9 mouse cellular contexts compared by ENCODE assay signal in the genomic region with DNA sequence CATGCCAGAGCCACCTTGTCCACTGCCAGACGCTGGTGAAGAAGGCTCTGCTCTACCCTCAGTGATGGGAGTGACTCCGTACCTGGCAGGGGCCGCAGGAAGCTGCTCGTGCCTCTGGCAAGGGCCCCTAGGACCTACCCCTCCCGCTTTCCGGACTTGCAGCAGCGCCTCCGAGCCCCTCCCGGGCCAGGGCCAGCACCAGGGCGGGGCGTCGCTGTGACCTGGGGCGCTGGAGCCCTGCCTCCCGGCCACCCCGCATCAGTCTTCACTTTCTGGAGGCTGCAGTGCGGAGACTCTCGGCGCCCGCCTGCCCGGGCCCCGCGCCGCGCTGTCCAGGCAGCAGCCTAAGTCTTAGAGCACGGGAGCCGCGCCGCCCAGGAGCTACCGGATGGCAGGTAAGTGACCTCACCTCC. TPM values are rescaled to one million over a fixed set of nuclear protein-coding genes. Genes with fewer than 3 reads are reported as not detected.
A peak's percentile ranks its signal among the peaks of the same experiment; 100 is the strongest.
DNase-seq lines count a peak whose midpoint lies in the region; ATAC-seq and TF ChIP-seq lines count a peak whose summit lies in the region.
"Had no signal": no experiment of that assay in that cellular context is flagged by ENCODE, and none has a peak within 500 bp of the region (broad histone marks: within the 10 kb centered on the region; RNA-seq: fewer than 3 reads in every experiment).

No protein-coding gene starts in this region.

- peaks cover 8% of the 10 kb centered on the region for H3K4me1 ChIP-seq in heart, embryonic 10.5 days
- H3K4me1 ChIP-seq in G1E (ENCODE audit: insufficient read depth, low read depth, low read length), result no peaks in the 10 kb centered on the region
- no peaks in the 10 kb centered on the region for H3K4me1 ChIP-seq in hindbrain, embryonic 11.5 days (replicated peaks; ENCODE audit: control insufficient read depth, insufficient read depth, low read length)

- H3K27me3 ChIP-seq in heart, embryonic 10.5 days (ENCODE audit: insufficient read depth, poor library complexity, severe bottlenecking), result peaks cover 65% of the 10 kb centered on the region
- peaks cover 3% of the 10 kb centered on the region; the same call in 1 of the 2 replicates for H3K27me3 ChIP-seq in G1E (ENCODE audit: insufficient read depth, low read length)
- H3K27me3 ChIP-seq in hindbrain, embryonic 11.5 days (ENCODE audit: control insufficient read depth, insufficient read depth, low read length), result peaks cover 10% of the 10 kb centered on the region; the same call in 1 of the 2 replicates

- TF ChIP-seq CTCF in G1E (IDR thresholded peaks at IDR 0.05; ENCODE audit: low read depth, low read length), result no peak

- peak overlapping the region; percentile 55 for H3K4me3 ChIP-seq in heart, embryonic 10.5 days
- H3K4me3 ChIP-seq in G1E (ENCODE audit: low read depth, low read length), result no peak overlapping the region
- no peak overlapping the region for H3K4me3 ChIP-seq in hindbrain, embryonic 11.5 days (ENCODE audit: low read depth, low read length)

- H3K36me3 ChIP-seq in heart, embryonic 10.5 days, result no peaks in the 10 kb centered on the region
- no peaks in the 10 kb centered on the region for H3K36me3 ChIP-seq in G1E (replicated peaks)
- H3K36me3 ChIP-seq in hindbrain, embryonic 11.5 days (ENCODE audit: control insufficient read depth, insufficient read depth, low read length), result no peaks in the 10 kb centered on the region

- WGBS in heart, embryonic 10.5 days, result 1% methylated on average over 29 of the region's 29 CpGs
- WGBS in hindbrain, embryonic 11.5 days, result 3% methylated on average over 29 of the region's 29 CpGs

- H3K9me3 ChIP-seq in heart, embryonic 10.5 days, result no peaks in the 10 kb centered on the region
- H3K9me3 ChIP-seq in G1E (replicated peaks), result no peaks in the 10 kb centered on the region
- H3K9me3 ChIP-seq in hindbrain, embryonic 11.5 days (ENCODE audit: control insufficient read depth, low read length), result no peaks in the 10 kb centered on the region

- H3K4me2 ChIP-seq in hindbrain, embryonic 11.5 days (replicated peaks; ENCODE audit: low read depth, low read length), result peak overlapping the region; percentile 42

- H3K9ac ChIP-seq in hindbrain, embryonic 11.5 days (ENCODE audit: low read depth, low read length), result no peak overlapping the region

- no peak for ATAC-seq in G1E (ENCODE audit: extremely low read depth, insufficient number of reproducible peaks, low FRiP score, poor library complexity, severe bottlenecking)
- no peak for ATAC-seq in hindbrain, embryonic 11.5 days (ENCODE audit: low FRiP score)
- ATAC-seq in megakaryocyte progenitor cell, adult 5-6 weeks (replicated peaks; ENCODE audit: poor library complexity), result 0 out of 2 replicates have a peak, but pooled peaks have one; percentile 20

- DNase-seq in heart, embryonic 10.5 days (ENCODE audit: low spot score), result peak; percentile 70
- DNase-seq in heart, adult 9 months (ENCODE audit: low spot score in 2 of 2), result no peak
- DNase-seq in G1E (ENCODE audit: low spot score) (peak; percentile 53), adipocyte (ENCODE audit: low spot score) (no peak)
- peak; percentile 24 for DNase-seq in hindbrain, embryonic 11.5 days (ENCODE audit: low spot score)
- DNase-seq in frontal cortex, postnatal 10 days (ENCODE audit: low spot score in 2 of 2), result no peak
- DNase-seq in thymus, adult 18-20 months, result no peak
- DNase-seq: thymus, postnatal 14 days had no signal

- peak overlapping the region; percentile 59 for H3K27ac ChIP-seq in heart, embryonic 10.5 days
- no peak overlapping the region for H3K27ac ChIP-seq in hindbrain, embryonic 11.5 days (ENCODE audit: low read depth, low read length)

RNA-seq across cellular contexts. Expression of gene Syt15, which starts 0.4 kb away (rescaled TPM):
- 0.29 and 0.52 TPM in 2 replicates for polyA plus RNA-seq in heart, embryonic 10.5 days (2016; fragmentation: Nextera tagmentation; extraction: Ambion mirVana)
- not detected in 2 replicates for total RNA-seq in G1E (2014; fragmentation: Nextera tagmentation)
- 0.11 TPM in 1 of 2 replicates, not detected in the other for total RNA-seq in G1E (2017)
- not detected in 2 replicates for polyA plus RNA-seq in G1E (2012)
- 0.32 TPM in 1 of 2 replicates, not detected in the other for polyA plus RNA-seq in hindbrain, embryonic 11.5 days (2014; fragmentation: Nextera tagmentation; extraction: Ambion mirVana)
- total RNA-seq in megakaryocyte progenitor cell, adult 5-6 weeks (2015), result not detected in 2 replicates
- total RNA-seq in megakaryocyte progenitor cell, adult 5-6 weeks (2017), result not detected in 2 replicates

RNA-seq across cellular contexts. Expression of gene Gprin2, which starts 18.3 kb away (rescaled TPM):
- polyA plus RNA-seq in heart, embryonic 10.5 days (2016; fragmentation: Nextera tagmentation; extraction: Ambion mirVana), result 0.17 and 0.46 TPM in 2 replicates
- total RNA-seq in G1E (2014; fragmentation: Nextera tagmentation) (not detected in 2 replicates), G1E (2017) (under 0.01 and 0.05 TPM in 2 replicates)
- polyA plus RNA-seq in G1E (2012), result not detected in 2 replicates
- 0.33 and 0.74 TPM in 2 replicates for polyA plus RNA-seq in hindbrain, embryonic 11.5 days (2014; fragmentation: Nextera tagmentation; extraction: Ambion mirVana)
- not detected in 2 replicates for total RNA-seq in megakaryocyte progenitor cell, adult 5-6 weeks (2015)
- total RNA-seq in megakaryocyte progenitor cell, adult 5-6 weeks (2017), result not detected in 2 replicates

Comparison
In these comparisons a context has a peak if more than half of its experiments do, and no peak if none do; other contexts are left out.
1. DNase-seq: peak in heart, embryonic 10.5 days (single experiment), G1E (single experiment) and hindbrain, embryonic 11.5 days (single experiment); none in heart, adult 9 months (0 of 2), frontal cortex, postnatal 10 days (0 of 2), adipocyte (single experiment) and thymus, adult 18-20 months (0 of 2).